Mouse (Mus musculus): ENCODE data around the gene Vwa3b. TPM values are rescaled to one million over a fixed set of nuclear protein-coding genes. Genes with fewer than 3 reads are reported as not detected.

Gene Vwa3b
- total RNA-seq, 2 experiments from 2014 or later: 21.2 to 22.6 TPM

- no peak for DNase-seq (ENCODE audit: low spot score in 2 of 2)
These were observed 89.5 kb downstream of the Vwa3b start for GRCm38 (mm10) chr1:37115847-37116246.

GRCm38 (mm10) chr1:37116574-37116973, 90.2 kb downstream of the Vwa3b start:
- DNase-seq (ENCODE audit: low spot score in 2 of 2): no peak

- no peak for DNase-seq (ENCODE audit: low spot score in 2 of 2)
These were observed 91.6 kb downstream of the Vwa3b start for GRCm38 (mm10) chr1:37117964-37118363.

- DNase-seq (ENCODE audit: low spot score in 2 of 2): no peak
These were observed 95.9 kb downstream of the Vwa3b start for GRCm38 (mm10) chr1:37122306-37122705.

GRCm38 (mm10) chr1:37122798-37123197, 96.4 kb downstream of the Vwa3b start:
- DNase-seq (ENCODE audit: low spot score in 2 of 2): no peak

- DNase-seq (ENCODE audit: low spot score in 2 of 2): no peak
These were observed 98.4 kb downstream of the Vwa3b start for GRCm38 (mm10) chr1:37124696-37125349.

GRCm38 (mm10) chr1:37130012-37130570, 103.7 kb downstream of the Vwa3b start:
- no peak for DNase-seq (ENCODE audit: low spot score in 2 of 2)

GRCm38 (mm10) chr1:37131146-37131545, 104.8 kb downstream of the Vwa3b start:
- DNase-seq (ENCODE audit: low spot score in 2 of 2): no peak

GRCm38 (mm10) chr1:37132433-37132832, 106.0 kb downstream of the Vwa3b start:
- DNase-seq (ENCODE audit: low spot score in 2 of 2): no peak

- no peak for DNase-seq (ENCODE audit: low spot score in 2 of 2)
These were observed 119.6 kb downstream of the Vwa3b start for GRCm38 (mm10) chr1:37145966-37146365.

GRCm38 (mm10) chr1:37149866-37150265, 123.5 kb downstream of the Vwa3b start:
- DNase-seq (ENCODE audit: low spot score in 2 of 2): peak; percentile 22 to 68

- no peak for DNase-seq (ENCODE audit: low spot score in 2 of 2)
These were observed 125.5 kb downstream of the Vwa3b start for GRCm38 (mm10) chr1:37151896-37152295.

GRCm38 (mm10) chr1:37166066-37166465, 139.7 kb downstream of the Vwa3b start:
- DNase-seq (ENCODE audit: low spot score in 2 of 2): no peak

GRCm38 (mm10) chr1:37167918-37168317, 141.5 kb downstream of the Vwa3b start:
- DNase-seq (ENCODE audit: low spot score in 2 of 2): no peak

- DNase-seq (ENCODE audit: low spot score in 2 of 2): no peak
These were observed 151.5 kb downstream of the Vwa3b start for GRCm38 (mm10) chr1:37177874-37178273.

GRCm38 (mm10) chr1:37179852-37180251, 153.5 kb downstream of the Vwa3b start:
- no peak for DNase-seq (ENCODE audit: low spot score in 2 of 2)

- no peak for DNase-seq (ENCODE audit: low spot score in 2 of 2)
These were observed 160.7 kb downstream of the Vwa3b start for GRCm38 (mm10) chr1:37187050-37187449.

GRCm38 (mm10) chr1:37194607-37195006, 168.2 kb downstream of the Vwa3b start:
- peak in 1 of 2 experiments; percentile 41 for DNase-seq (ENCODE audit: low spot score in 2 of 2)

- DNase-seq (ENCODE audit: low spot score in 2 of 2): no peak
These were observed 175.0 kb downstream of the Vwa3b start for GRCm38 (mm10) chr1:37201406-37201805.

GRCm38 (mm10) chr1:37207743-37208142, 181.3 kb downstream of the Vwa3b start:
- peak; percentile 22 to 32 for DNase-seq (ENCODE audit: low spot score in 2 of 2)

- no peak for DNase-seq (ENCODE audit: low spot score in 2 of 2)
These were observed 186.0 kb downstream of the Vwa3b start for GRCm38 (mm10) chr1:37212375-37212774.

GRCm38 (mm10) chr1:37214144-37214543, 187.7 kb downstream of the Vwa3b start, which contains the start of gene Cnga3:
TSS of gene Cnga3 (plus strand) at chr1:37214434.
- no peak for DNase-seq (ENCODE audit: low spot score in 2 of 2)

- DNase-seq (ENCODE audit: low spot score in 2 of 2): no peak
These were observed 192.0 kb downstream of the Vwa3b start for GRCm38 (mm10) chr1:37218386-37218785.

Measured in layer of hippocampus, adult 18-20 months (tissue).